Mouse (Mus musculus) adrenal gland, adult (tissue): Measurements from ENCODE around the gene Ttll12.

Experiments
- DNase-seq, 2 experiments: peaks; one replicate each; pipeline ENCODE4 v3.0.0; 2022 to 2023; ENCODE audit warnings: low spot score in 1 of 2; ENCODE audit not compliant: inconsistent age in 2 of 2

The Ttll12 gene

GRCm38 (mm10) chr15:83594513-83595363 lies at the start of gene Ttll12:
TSS of gene Ttll12 (minus strand) at chr15:83595157.
- DNase-seq = peak; percentile 95 to 97

DNA sequence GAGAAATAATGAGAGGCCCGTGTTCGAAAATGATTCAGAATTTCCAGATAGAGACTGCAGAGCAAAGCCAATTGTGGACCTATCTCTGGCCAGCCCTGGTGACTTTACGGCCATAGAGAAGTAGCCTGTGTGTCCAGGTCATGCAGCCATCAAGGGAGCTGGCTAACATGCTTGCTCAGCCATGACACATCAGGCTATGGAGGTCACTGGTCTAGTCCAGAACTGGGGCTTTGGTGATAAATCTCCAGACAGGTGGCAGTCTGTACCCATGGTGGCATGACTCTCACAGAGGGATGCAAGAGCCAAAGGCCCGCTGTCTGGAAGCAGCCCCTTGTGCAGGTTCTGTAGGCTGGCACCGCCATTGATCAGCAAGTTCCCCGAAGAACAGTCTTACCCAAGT lies 47.6 kb upstream of the Ttll12 start:
- DNase-seq = peak; percentile 44 to 55

DNA sequence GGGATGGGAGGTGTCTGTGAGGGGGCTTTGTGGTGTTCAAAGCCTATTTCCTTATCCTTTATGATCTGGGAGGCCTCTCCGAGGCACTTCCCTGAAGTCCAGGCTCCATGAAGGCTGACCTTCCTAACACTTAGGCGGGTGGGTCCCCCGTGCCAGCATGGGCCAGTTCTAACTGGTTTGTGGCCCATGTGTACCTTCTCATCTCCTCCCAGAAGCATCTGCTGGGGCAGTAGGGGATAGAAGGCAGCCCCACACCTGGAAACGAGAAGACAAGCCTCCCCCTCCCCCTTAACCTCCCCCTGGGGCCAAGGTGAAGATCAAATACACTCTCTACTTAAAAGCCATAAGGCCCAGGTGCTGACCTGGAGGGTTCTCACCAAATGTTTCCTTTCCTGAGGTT lies 45.3 kb upstream of the Ttll12 start:
- DNase-seq = no peak

GRCm38 (mm10) chr15:83639160-83639559 lies 44.2 kb upstream of the Ttll12 start:
- DNase-seq = no peak

DNA sequence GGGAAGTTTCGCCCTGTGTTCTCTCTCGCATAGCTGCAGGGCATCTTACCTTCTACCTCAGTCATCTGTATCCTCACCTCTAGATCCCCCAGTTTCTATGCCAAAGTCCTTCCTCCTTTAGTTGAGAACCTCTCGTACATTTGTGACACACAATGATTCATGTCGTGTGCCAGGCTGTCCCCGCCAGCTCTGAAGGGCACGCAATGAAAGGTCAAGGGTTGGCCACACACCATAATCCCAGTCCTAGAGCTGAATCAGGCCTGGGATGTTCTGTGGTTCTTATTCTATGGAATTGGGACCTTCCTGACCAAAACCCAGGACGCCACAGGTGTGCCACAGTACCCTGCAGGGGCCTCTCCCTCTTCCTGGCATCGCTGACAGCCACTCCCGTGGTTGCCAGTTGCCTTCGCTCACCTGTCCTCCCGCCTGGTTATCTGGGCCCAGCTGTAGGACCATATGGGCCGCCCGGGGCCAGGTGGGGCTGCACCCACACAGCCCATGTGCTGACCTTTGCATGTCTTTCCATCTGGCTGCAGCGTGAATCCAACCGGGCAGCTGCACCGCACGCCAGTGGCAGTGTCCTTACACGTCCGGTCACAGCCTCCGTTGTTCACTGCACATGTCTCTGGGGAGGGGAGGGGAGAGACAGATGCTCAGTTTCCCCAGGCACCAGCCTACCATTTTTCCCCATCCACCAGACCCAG lies 43.4 kb upstream of the Ttll12 start:
- DNase-seq = peak; percentile 67 to 74

- DNase-seq = no peak
Measured at GRCm38 (mm10) chr15:83636759-83637158, 41.8 kb upstream of the Ttll12 start.

GRCm38 (mm10) chr15:83635251-83635650 lies 40.3 kb upstream of the Ttll12 start:
- no peak for DNase-seq

GRCm38 (mm10) chr15:83634076-83634475 lies 39.1 kb upstream of the Ttll12 start:
- DNase-seq = peak in 1 of 2 experiments; percentile 58

DNA sequence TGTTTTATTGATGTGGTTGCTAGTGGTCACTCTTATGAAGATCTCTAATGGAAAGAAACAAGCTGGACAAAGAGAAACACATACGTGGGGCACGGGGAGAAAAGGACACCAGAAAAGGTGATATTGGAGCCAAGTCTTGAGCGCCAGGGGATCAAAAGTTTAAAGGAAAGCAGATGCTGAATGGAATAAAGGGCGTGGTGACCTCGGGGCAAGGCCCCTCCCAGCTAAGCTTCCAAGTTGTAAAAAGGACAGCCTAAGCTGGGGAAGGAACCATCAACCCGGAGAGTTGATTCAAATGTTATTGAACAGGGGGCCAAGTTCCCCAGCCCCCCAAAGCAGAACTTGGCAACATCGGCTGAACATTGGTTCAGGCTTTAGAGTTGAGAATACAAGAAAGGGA lies 36.1 kb upstream of the Ttll12 start:
- DNase-seq = no peak

DNA sequence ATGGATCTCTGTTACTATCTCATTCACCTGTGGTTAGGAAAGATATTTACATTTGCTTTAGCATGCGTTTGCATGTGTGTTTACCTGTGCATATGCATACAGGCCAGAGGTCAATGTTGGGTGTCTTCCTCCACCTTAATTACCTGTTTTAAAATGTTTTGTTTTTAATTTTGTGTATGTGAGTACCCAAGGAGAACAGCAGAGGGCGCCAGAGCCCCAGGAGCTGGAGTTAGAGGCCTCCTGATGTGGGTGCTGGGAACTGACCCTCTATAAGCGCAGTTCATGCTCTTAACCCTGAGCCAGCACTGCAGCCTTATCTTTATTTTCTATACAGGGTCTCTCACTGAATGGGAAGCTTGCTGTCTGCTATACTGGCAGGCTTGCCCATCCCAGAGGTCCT lies 34.8 kb upstream of the Ttll12 start:
- DNase-seq = no peak

DNA sequence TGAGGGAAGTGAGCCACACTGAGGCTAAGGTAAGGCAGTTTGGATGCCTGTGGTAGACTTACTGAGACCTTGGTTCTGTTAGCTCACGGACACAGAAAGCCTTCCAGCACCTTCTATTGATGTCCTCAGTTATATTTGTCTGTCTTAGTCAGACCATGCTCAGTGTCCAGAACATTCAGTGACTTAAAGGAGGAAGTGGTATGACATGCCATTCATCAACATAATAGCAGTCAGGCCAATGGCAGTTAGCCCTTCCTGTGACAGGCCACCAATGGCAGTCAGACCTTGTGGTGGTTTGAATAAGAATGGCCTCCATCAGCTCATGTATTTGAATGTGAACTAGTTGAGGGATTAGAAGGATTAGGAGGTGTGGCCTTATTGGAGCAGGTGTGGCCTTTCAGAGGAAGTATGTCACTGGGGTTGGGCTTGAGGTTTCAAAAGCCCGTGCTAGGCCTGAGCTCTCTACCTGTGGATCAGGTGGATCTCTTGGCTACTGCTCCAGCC lies 31.2 kb upstream of the Ttll12 start:
- no peak for DNase-seq

DNA sequence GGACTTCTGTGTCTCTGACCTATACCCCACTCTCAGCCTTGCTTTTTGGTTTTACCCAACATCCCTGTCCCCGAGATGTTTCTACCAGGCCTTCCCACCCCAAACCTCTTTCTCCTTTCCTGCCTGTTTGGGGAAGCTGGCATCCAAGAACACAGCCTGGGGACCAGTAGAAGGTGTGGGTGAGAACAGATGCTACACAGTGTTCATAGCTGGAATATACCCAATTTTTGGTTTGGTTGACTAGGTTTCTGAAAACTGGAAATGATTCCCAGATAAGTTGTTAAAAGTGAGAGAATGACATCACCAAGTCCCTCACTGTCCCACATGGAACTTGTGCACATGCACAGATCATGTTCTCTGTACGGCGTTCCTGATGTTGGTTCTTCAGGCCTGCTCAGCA lies 20.3 kb upstream of the Ttll12 start:
- DNase-seq = no peak

DNA sequence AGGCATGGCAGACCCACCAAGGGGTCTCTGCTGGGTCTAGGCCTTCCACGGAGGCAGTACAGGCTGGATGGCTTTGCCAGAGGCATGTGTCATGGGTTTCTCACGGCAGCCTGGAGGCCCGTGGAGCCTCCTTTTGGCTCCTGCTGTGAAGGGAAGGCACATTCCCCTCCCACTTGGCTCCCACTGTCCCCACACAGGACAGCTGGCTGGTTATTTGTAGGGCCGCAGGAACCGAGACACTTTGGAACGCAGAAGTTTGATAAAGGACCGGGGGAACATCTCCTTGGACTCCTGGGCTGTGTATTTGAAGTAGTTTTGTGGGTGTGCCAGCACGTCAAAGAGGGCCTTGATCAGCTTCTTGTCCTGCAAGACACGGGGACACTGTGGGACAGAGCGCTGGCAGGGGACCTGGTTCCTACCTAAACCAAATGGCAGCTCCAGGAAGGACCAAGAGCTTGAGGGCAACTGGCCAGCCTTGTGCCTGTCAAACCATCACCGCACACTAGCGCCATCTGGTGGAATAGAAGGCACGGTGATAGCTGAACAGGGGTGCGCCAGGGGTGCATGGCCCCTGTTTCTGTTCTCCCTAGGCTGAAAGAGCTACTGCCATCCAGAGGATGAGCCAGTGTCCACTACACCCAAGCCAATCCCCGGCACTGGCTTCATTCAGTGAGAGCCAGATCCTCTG lies 12.3 kb upstream of the Ttll12 start:
- DNase-seq = peak; percentile 79 to 90

DNA sequence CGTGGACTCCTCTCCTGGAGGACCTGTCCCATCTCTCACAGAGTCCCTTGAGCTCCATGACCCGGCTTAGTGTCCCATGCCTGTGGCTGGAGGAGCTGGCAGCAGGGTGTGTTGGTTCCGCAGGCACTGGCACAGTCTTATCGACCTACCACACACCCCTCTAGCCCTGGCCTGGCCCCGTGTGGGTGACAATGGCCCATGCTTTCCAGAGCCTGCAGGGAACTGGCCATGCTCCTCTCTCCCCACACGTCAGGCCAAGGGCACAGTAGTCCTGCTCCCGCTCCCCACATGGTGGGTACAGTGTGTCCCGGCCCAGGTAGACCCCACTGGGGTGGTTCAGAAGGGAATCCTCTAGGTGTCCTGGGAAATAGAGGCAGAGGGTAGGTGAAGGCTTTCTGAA lies 11.7 kb upstream of the Ttll12 start:
- no peak for DNase-seq

- DNase-seq = no peak
Measured at GRCm38 (mm10) chr15:83606216-83606615, 11.3 kb upstream of the Ttll12 start.

DNA sequence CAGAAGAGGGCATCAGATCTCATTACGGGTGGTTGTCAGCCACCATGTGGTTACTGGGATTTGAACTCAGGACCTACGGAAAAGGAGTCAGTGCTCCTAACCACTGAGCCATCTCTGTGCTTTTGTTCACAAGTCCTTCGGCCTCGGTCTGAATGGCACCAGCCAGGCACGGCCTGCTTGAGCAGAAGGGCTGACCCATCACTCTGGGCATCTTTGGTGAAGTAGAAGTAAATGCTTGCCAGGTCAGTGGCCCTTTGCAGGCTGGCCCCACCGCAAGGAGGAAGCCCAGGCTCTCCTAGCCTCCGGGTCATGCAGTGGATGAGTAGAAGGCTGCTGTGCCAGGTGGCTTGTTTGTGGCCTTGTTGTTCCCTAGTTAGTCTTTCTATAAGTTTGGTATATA lies 8.5 kb upstream of the Ttll12 start:
- no peak for DNase-seq

- DNase-seq = no peak
Measured at GRCm38 (mm10) chr15:83603046-83603396, 8.1 kb upstream of the Ttll12 start.

GRCm38 (mm10) chr15:83602372-83603045 lies 7.6 kb upstream of the Ttll12 start:
- DNase-seq = peak; percentile 62 to 81

- DNase-seq = no peak
Measured at GRCm38 (mm10) chr15:83601185-83601584, 6.2 kb upstream of the Ttll12 start.

GRCm38 (mm10) chr15:83596833-83597232 lies 1.9 kb upstream of the Ttll12 start:
- no peak for DNase-seq

GRCm38 (mm10) chr15:83595364-83595711 lies 381 bp upstream of the Ttll12 start:
- DNase-seq = no peak
